Mouse (Mus musculus) bone marrow macrophage, adult 2 months (primary cell): ENCODE data around the gene Map4k3.

Source experiments
- CTCF ChIP-seq: IDR thresholded peaks from 2 replicates; pipeline ENCODE4 v1.5.1; 2012; ENCODE audit warnings: low read depth, mild to moderate bottlenecking, low read length, moderate library complexity
- POLR2A ChIP-seq: IDR thresholded peaks from 2 replicates; pipeline ENCODE4 v1.6.1; 2012; ENCODE audit warnings: mild to moderate bottlenecking, low read depth, low read length, borderline replicate concordance

DNA sequence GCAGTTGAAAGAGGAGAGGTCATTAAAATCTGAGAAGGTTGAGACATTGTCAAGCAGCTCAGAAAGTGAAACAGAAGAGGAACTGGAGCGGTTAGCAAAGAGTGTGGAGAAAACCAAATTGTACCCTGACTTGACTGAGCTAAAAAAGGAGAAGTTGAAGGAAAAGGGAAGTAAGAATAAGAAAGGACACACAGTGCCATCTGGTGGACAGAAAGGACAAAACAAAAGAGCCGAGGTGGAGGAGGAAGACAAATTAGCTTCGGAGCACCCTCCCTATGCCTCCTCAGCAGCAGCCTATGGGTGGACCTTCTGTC is 163.7 kb downstream of the Map4k3 start:
- TF ChIP-seq POLR2A, result no peak
- no peak for TF ChIP-seq CTCF
